Mouse (Mus musculus): ENCODE measurements at regions not wholly inside any gene's neighbourhood (a gene's known extent, or its start where the extent isn't known, plus 50 kb on each side); places are given as distances from the start of the nearest gene placed in this dataset.

DNA sequence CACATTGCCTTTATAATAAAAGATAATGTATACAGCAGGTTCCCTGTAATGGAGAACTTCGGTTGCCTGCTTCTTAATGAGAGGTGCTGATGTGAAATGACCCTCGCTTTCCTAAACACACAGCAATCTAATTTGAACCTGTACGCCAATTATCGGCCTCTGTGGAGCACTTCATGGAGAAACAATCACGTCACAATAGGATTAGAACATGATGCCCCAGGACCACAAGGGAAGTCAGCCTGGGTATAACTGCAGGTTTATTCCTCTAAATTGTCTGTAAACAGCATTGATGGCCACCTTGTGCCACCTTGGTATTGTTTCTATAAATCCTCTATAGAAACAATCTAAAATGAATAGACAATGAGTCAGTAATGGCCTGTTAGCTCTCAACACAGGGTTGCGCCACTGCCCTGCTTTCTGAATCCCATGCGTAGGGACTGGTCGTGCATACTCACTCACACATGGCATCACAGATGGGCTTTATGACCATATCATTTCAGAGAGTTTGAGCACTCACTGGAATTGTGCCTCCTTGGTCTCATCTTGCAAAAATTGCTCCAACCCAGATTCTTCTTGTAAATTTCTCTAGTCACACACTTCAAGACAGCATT is 179.9 kb upstream of the Rnf219 start:
- ATAC-seq: no peak
- no peak overlapping the region for H3K9ac ChIP-seq (replicated peaks; ENCODE audit: low read depth)
- H3K4me2 ChIP-seq (replicated peaks; ENCODE audit: low read depth, low read length): no peak overlapping the region
- no peaks in the 10 kb centered on the region for H3K36me3 ChIP-seq (ENCODE audit: insufficient read depth, low read length)
- H3K9me3 ChIP-seq (ENCODE audit: low read length): no peaks in the 10 kb centered on the region
- no peaks in the 10 kb centered on the region for H3K27me3 ChIP-seq (replicated peaks; ENCODE audit: insufficient read depth, low read length)
- H3K4me1 ChIP-seq (ENCODE audit: insufficient read depth, low read depth, low read length): no peaks in the 10 kb centered on the region
- no peak for DNase-seq (ENCODE audit: low spot score)
- no peak overlapping the region for H3K4me3 ChIP-seq (ENCODE audit: low read depth, low read length)
- no peak for TF ChIP-seq EP300 (IDR thresholded peaks at IDR 0.05)
- no peak for TF ChIP-seq CTCF (IDR thresholded peaks at IDR 0.05)
- H3K27ac ChIP-seq (ENCODE audit: low read length): no peak overlapping the region
- 81% methylated on average over 8 of the region's 8 CpGs for WGBS

DNA sequence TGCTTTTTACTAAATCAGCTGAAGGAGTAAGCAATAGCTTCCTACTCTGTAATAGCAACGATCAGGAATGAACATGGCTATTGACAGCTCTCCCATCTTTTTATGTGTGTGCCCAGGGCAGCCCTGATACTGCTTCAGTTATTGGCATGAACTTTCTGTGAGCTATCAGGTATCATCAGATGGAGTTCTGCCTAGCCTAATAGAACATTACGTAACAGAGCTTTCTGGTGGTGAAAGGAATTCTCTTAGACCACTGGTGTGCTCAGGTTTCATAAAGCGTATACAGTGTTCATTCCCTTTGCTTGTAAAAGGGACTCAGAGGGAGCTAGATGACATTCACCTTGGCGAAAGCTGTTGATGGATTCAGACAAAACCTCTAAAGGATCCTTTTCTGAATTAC is 176.5 kb upstream of the Rnf219 start:
- Histone ChIP-seq H3K4me2 (replicated peaks; ENCODE audit: low read depth, low read length) (no peak overlapping the region), H3K27me3 (replicated peaks; ENCODE audit: insufficient read depth, low read length) (no peaks in the 10 kb centered on the region), H3K27ac (ENCODE audit: low read length) (no peak overlapping the region), H3K36me3 (ENCODE audit: insufficient read depth, low read length) (no peaks in the 10 kb centered on the region), H3K9ac (replicated peaks; ENCODE audit: low read depth) (no peak overlapping the region), H3K4me1 (ENCODE audit: insufficient read depth, low read depth, low read length) (no peaks in the 10 kb centered on the region), H3K4me3 (ENCODE audit: low read depth, low read length) (no peak overlapping the region), H3K9me3 (ENCODE audit: low read length) (no peaks in the 10 kb centered on the region)
- TF ChIP-seq CTCF (IDR thresholded peaks at IDR 0.05) (no peak), EP300 (IDR thresholded peaks at IDR 0.05) (no peak)
- 83% methylated on average over 4 of the region's 4 CpGs for WGBS
- no peak for DNase-seq (ENCODE audit: low spot score)
- ATAC-seq: no peak

DNA sequence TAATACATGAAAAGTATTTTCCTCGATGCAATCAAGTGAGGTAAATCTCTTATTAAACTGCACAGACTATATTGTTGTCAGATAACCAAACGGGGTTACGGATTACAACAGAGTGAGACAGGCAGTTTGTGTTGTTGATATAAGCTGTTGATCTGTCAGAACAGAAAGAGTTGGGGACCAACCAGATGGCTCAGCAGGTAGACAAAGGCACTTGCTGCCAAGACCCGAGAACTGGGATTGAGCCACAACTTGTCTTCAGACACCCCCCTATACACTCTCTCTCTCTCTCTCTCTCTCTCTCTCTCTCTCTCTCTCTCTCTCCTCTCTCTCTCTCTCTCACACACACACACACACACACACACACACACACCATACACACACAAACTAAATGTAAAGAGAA is 172.7 kb upstream of the Rnf219 start:
- 77% methylated on average over 4 of the region's 4 CpGs for WGBS

DNA sequence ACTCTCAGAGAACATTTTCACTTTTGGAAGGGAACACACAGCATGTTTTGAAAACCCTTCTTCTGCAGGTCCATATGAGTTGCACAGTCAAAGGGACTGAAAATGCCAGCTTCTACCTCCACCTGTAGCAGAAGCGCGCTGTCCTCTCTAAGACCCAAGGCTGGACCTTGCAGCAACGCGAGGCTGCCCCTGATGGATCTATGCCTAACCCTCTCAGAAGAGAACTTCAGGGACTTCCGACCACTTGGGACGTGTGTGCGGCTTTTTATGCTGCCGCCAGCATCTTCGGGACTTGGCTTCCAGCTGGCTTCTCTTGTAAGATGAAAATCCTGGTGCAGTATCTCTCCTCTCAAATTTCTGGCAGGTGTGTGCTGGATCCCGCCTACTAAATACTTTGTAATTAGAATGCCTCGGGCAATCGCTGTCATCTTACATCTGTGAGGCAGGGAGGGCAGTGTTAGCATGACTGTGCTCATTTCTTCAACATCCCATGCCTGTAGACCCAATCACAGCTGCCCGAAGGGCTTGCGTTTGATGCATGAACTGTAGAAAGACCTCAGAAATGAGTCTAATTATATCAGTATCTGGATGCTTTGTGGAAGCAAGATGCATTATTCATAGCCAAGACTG is 171.8 kb upstream of the Rnf219 start:
- H3K4me1 ChIP-seq (ENCODE audit: insufficient read depth, low read depth, low read length): no peaks in the 10 kb centered on the region
- H3K9ac ChIP-seq (replicated peaks; ENCODE audit: low read depth): no peak overlapping the region
- H3K27me3 ChIP-seq (replicated peaks; ENCODE audit: insufficient read depth, low read length): no peaks in the 10 kb centered on the region
- no peak overlapping the region for H3K4me3 ChIP-seq (ENCODE audit: low read depth, low read length)
- no peaks in the 10 kb centered on the region for H3K36me3 ChIP-seq (ENCODE audit: insufficient read depth, low read length)
- H3K9me3 ChIP-seq (ENCODE audit: low read length): no peaks in the 10 kb centered on the region
- ATAC-seq (no peak), DNase-seq (ENCODE audit: low spot score) (no peak)
- H3K4me2 ChIP-seq (replicated peaks; ENCODE audit: low read depth, low read length): no peak overlapping the region
- TF ChIP-seq EP300 (IDR thresholded peaks at IDR 0.05): no peak
- no peak for TF ChIP-seq CTCF (IDR thresholded peaks at IDR 0.05)
- no peak overlapping the region for H3K27ac ChIP-seq (ENCODE audit: low read length)
- WGBS: 81% methylated on average over 14 of the region's 14 CpGs

More for the DNA sequence above, 172.7 kb upstream of the Rnf219 start:
- Histone ChIP-seq H3K27ac (ENCODE audit: low read length) (no peak overlapping the region), H3K4me1 (ENCODE audit: insufficient read depth, low read depth, low read length) (no peaks in the 10 kb centered on the region), H3K36me3 (ENCODE audit: insufficient read depth, low read length) (no peaks in the 10 kb centered on the region), H3K4me3 (ENCODE audit: low read depth, low read length) (no peak overlapping the region), H3K9ac (replicated peaks; ENCODE audit: low read depth) (no peak overlapping the region), H3K9me3 (ENCODE audit: low read length) (no peaks in the 10 kb centered on the region), H3K4me2 (replicated peaks; ENCODE audit: low read depth, low read length) (no peak overlapping the region), H3K27me3 (replicated peaks; ENCODE audit: insufficient read depth, low read length) (no peaks in the 10 kb centered on the region)
- no peak for ATAC-seq
- DNase-seq (ENCODE audit: low spot score): no peak
- TF ChIP-seq EP300 (IDR thresholded peaks at IDR 0.05) (no peak), CTCF (IDR thresholded peaks at IDR 0.05) (no peak)

DNA sequence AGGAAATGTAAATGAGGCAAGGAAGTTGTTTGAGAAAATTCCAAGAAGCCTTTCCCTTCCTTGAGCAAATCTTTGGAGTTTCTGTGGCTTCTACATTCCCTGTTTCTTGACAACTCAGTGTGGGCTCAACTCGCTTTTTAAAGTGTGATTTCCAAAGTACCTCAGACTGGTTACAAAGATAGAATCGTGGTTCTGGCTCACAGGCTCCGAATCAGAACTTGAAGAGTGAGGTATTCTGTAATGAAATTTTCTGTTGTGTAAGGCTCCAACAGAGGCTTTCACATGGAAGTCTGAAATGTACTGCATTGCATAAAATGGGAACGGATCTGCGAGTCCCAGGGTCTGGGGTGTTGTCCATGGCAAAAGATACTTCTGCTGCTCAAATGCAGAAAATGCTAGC is 170.2 kb upstream of the Rnf219 start:
- ATAC-seq (no peak), DNase-seq (ENCODE audit: low spot score) (no peak)
- H3K9me3 ChIP-seq (ENCODE audit: low read length): no peaks in the 10 kb centered on the region
- no peak overlapping the region for H3K27ac ChIP-seq (ENCODE audit: low read length)
- H3K27me3 ChIP-seq (replicated peaks; ENCODE audit: insufficient read depth, low read length): no peaks in the 10 kb centered on the region
- WGBS: 83% methylated on average over 5 of the region's 5 CpGs
- no peak overlapping the region for H3K4me3 ChIP-seq (ENCODE audit: low read depth, low read length)
- H3K36me3 ChIP-seq (ENCODE audit: insufficient read depth, low read length): no peaks in the 10 kb centered on the region
- no peak for TF ChIP-seq CTCF (IDR thresholded peaks at IDR 0.05)
- TF ChIP-seq EP300 (IDR thresholded peaks at IDR 0.05): no peak
- no peak overlapping the region for H3K4me2 ChIP-seq (replicated peaks; ENCODE audit: low read depth, low read length)
- no peaks in the 10 kb centered on the region for H3K4me1 ChIP-seq (ENCODE audit: insufficient read depth, low read depth, low read length)
- no peak overlapping the region for H3K9ac ChIP-seq (replicated peaks; ENCODE audit: low read depth)

DNA sequence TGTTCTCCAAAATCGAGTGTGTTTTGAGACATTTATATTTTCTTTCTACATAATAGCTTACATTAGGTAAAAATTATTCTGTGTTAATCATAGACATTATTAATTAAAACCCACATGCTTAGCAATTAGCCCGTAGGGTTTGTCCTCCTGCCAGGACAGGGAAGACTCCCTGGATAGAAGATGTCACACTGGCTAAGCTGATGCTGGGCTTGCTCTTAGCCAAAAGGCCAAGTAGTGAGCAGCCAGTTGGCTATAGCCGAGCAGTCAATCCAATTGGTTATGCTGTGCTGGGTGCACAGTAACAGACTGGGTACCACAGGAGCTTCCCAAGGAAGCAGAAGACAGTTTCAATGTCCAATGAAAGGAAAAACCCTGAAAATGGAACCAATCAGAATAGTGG is 166.0 kb upstream of the Rnf219 start:
- no peak overlapping the region for H3K9ac ChIP-seq (replicated peaks; ENCODE audit: low read depth)
- 82% methylated on average over 3 of the region's 3 CpGs for WGBS
- no peak overlapping the region for H3K4me3 ChIP-seq (ENCODE audit: low read depth, low read length)
- H3K4me1 ChIP-seq (ENCODE audit: insufficient read depth, low read depth, low read length): no peaks in the 10 kb centered on the region
- ATAC-seq: no peak
- H3K36me3 ChIP-seq (ENCODE audit: insufficient read depth, low read length): no peaks in the 10 kb centered on the region
- no peaks in the 10 kb centered on the region for H3K27me3 ChIP-seq (replicated peaks; ENCODE audit: insufficient read depth, low read length)
- no peaks in the 10 kb centered on the region for H3K9me3 ChIP-seq (ENCODE audit: low read length)
- no peak for TF ChIP-seq CTCF (IDR thresholded peaks at IDR 0.05)
- no peak for TF ChIP-seq EP300 (IDR thresholded peaks at IDR 0.05)
- H3K27ac ChIP-seq (ENCODE audit: low read length): no peak overlapping the region
- no peak overlapping the region for H3K4me2 ChIP-seq (replicated peaks; ENCODE audit: low read depth, low read length)
- no peak for DNase-seq (ENCODE audit: low spot score)
